Mouse (Mus musculus) lung, postnatal 0 days (tissue): ENCODE data around the gene Eppin.
A peak's percentile ranks its signal among the peaks of the same experiment; 100 is the strongest.

ENCODE experiments used
- CTCF ChIP-seq: IDR thresholded peaks from 2 replicates; pipeline ENCODE4 v1.5.1; 2016; ENCODE audit warnings: antibody characterized with exemption, mild to moderate bottlenecking
- EP300 ChIP-seq: IDR thresholded peaks from 2 replicates; pipeline ENCODE4 v1.6.1; 2016; ENCODE audit warnings: antibody characterized with exemption, mild to moderate bottlenecking, control low read depth

- no peak for TF ChIP-seq CTCF
- TF ChIP-seq EP300, result peak; percentile 34; the same call in 1 of the 2 replicates
These were observed 34.3 kb downstream of the Eppin start for GRCm38 (mm10) chr2:164558991-164559645.
